In the genomic region with DNA sequence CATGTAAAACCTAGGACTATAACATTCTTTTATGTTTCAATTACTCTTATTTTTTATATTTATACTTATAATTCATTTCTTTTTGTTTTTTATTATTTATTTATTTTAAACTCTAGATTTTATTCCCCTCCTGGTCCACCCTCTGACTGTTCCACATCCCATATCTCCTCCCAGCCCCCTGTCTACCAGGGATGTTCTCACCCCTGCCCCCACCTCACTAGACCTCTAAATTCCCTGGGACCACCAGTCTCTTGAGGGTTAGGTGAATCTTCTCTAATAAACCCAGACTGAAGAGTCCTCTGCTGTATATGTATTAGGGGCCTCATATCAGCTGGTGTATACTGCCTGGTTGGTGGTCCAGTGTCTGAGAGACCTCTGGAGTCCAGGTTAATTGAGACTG, we compare ENCODE assay signal across 19 mouse cellular contexts.
"Had no signal": no experiment of that assay in that cellular context is flagged by ENCODE, and none has a peak within 500 bp of the region (broad histone marks: within the 10 kb centered on the region; RNA-seq: fewer than 3 reads in every experiment).

No protein-coding gene starts in this region.

- H3K4me1 ChIP-seq: limb, embryonic 12.5 days; limb, embryonic 15.5 days; midbrain, embryonic 13.5 days; stomach, embryonic 15.5 days had no signal

- H3K4me2 ChIP-seq: limb, embryonic 12.5 days; limb, embryonic 15.5 days; liver, embryonic 11.5 days; lung, embryonic 14.5 days; midbrain, embryonic 13.5 days; stomach, embryonic 15.5 days had no signal

- H3K27me3 ChIP-seq: limb, embryonic 12.5 days; limb, embryonic 15.5 days; midbrain, embryonic 13.5 days; stomach, embryonic 15.5 days had no signal

- ATAC-seq: intestine, embryonic 16.5 days; liver, postnatal 0 days; lung, postnatal 0 days; midbrain, embryonic 13.5 days had no signal

- H3K9me3 ChIP-seq: limb, embryonic 12.5 days; limb, embryonic 15.5 days; midbrain, embryonic 13.5 days; stomach, embryonic 15.5 days had no signal

- H3K9ac ChIP-seq: limb, embryonic 12.5 days; limb, embryonic 15.5 days; liver, embryonic 14.5 days; liver, postnatal 0 days; lung, embryonic 14.5 days; midbrain, embryonic 13.5 days; stomach, embryonic 15.5 days had no signal

- DNase-seq: kidney, adult 18-20 months; kidney, adult 9 months; kidney, postnatal 14 days; kidney, postnatal 4 days; liver, postnatal 0 days; lung, embryonic 14.5 days; retina, postnatal 1 day; right cerebral cortex, postnatal 25 days; spleen, adult 18-20 months; thymus, postnatal 25 days had no signal

- H3K36me3 ChIP-seq: limb, embryonic 12.5 days; limb, embryonic 15.5 days; midbrain, embryonic 13.5 days; stomach, embryonic 15.5 days had no signal

- H3K27ac ChIP-seq: limb, embryonic 12.5 days; limb, embryonic 15.5 days; liver, embryonic 14.5 days; macrophage; midbrain, embryonic 13.5 days; stomach, embryonic 15.5 days had no signal

- H3K4me3 ChIP-seq: limb, embryonic 12.5 days; limb, embryonic 15.5 days; midbrain, embryonic 13.5 days; stomach, embryonic 15.5 days had no signal
